Mouse (Mus musculus): ENCODE measurements around the gene Msh5. TPM values are rescaled to one million over a fixed set of nuclear protein-coding genes. Genes with fewer than 3 reads are reported as not detected.

Msh5 gene
- polyA plus RNA-seq, 1 experiment: 0.90 TPM

DNA sequence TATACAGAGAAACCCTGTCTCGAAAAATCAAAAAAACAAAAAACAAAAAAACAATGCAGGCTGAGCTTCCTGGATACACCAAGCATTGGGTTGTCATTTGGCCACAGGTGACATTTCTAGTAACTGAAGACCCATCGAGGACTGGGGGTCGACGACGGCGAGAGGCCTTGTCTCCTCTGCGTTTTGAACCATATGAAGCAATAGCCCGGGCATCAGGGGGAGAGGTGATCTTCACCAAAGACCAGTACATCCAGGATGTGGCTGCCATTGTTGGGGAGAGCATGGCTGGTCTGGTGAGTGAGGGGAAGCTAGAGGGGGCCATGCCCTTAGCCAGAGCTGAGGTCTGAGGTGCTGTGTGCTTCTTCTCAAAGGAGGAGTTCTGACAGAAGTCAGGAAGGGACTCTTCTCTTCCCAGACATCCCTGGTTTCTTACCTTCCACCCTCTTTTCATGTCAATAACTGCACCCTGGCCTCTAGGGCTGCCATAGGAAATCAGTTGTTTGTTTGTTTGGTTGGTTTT, 23.9 kb downstream of the Msh5 start:
- no peaks in the 10 kb centered on the region for H3K36me3 ChIP-seq (ENCODE audit: control insufficient read depth)
- peaks cover 2% of the 10 kb centered on the region; the same call in 1 of the 2 replicates for H3K27me3 ChIP-seq (ENCODE audit: control insufficient read depth)
- H3K4me3 ChIP-seq (replicated peaks): no peak overlapping the region
- no peaks in the 10 kb centered on the region for H3K9me3 ChIP-seq (ENCODE audit: control insufficient read depth, low read length)
- H3K4me1 ChIP-seq (ENCODE audit: control insufficient read depth): peaks cover 58% of the 10 kb centered on the region
- TF ChIP-seq TAL1 (IDR thresholded peaks at IDR 0.05; ENCODE audit: low read length): no peak
- no peak for TF ChIP-seq GATA1 (IDR thresholded peaks at IDR 0.05; ENCODE audit: low read length)

DNA sequence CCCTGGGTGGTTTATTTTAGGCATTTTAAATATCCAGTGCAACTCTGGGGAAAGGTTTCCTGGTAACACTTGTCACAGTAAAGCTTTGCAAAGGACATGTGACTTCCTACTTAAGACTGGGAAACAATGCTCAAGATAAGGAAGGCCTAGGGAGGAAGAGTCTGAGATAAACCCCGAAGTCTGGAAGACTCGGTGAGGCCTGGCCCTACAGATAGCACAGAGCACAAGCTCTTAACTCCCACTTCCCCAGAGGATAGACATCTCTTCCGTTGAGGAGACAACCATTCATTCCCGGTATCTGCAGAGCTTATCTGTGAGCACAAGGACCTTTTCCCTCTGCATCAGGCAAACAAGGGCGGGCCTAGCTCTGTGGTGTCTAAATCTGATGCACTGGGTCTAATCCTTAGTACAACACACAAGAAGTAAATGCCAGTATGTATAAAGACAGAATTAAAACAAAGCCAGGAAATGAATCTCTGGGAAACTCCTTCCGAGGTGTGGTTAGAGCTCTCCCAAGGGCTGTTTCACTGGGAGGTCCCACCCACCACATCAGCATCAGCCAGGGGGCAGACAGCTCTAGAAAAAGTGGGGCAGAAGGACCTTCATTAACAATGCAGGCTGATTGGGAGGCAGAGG, 24.6 kb downstream of the Msh5 start:
- H3K4me3 ChIP-seq (replicated peaks): no peak overlapping the region
- peaks cover 2% of the 10 kb centered on the region for H3K36me3 ChIP-seq (ENCODE audit: control insufficient read depth)
- peaks cover 56% of the 10 kb centered on the region for H3K4me1 ChIP-seq (ENCODE audit: control insufficient read depth)
- no peaks in the 10 kb centered on the region for H3K9me3 ChIP-seq (ENCODE audit: control insufficient read depth, low read length)
- peaks cover 2% of the 10 kb centered on the region; the same call in 1 of the 2 replicates for H3K27me3 ChIP-seq (ENCODE audit: control insufficient read depth)
- no peak; the same call in 2 of the 3 replicates for TF ChIP-seq TAL1 (IDR thresholded peaks at IDR 0.05; ENCODE audit: low read length)
- TF ChIP-seq GATA1 (IDR thresholded peaks at IDR 0.05; ENCODE audit: low read length): peak; percentile 63

DNA sequence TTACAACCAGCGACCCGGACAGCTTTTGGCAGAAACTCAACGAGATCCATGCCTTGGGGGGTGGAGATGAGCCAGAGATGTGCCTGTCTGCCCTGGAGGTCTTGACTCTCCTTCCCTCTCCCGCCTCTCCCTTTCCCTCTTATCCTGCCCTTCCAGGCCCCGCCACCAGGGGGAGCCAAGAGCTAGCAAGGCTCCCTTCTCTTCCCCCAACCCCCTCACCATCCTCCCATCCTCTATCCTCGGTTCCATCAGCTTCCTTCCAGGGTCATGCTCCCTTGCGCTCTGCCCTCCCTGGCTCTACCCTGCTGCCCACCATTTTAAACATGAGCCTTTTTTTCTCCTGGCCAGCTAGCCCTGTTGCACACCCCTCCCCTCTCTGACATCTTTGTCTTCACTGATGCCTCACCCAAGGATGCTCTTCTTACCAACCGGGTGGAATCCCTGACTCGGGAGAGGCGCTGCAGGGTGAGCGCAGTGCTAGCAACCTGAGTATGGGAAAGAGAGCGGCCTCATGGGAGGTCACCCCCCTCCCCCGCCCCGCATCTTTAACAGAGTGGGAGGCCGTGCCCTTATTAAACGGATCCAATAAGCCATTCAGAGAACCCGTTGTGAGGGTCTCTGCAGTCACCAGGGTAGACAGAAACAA, 25.3 kb downstream of the Msh5 start:
- peaks cover 62% of the 10 kb centered on the region for H3K4me1 ChIP-seq (ENCODE audit: control insufficient read depth)
- peaks cover 2% of the 10 kb centered on the region; the same call in 1 of the 2 replicates for H3K27me3 ChIP-seq (ENCODE audit: control insufficient read depth)
- peaks cover 9% of the 10 kb centered on the region for H3K36me3 ChIP-seq (ENCODE audit: control insufficient read depth)
- no peak for TF ChIP-seq GATA1 (IDR thresholded peaks at IDR 0.05; ENCODE audit: low read length)
- no peak for TF ChIP-seq TAL1 (IDR thresholded peaks at IDR 0.05; ENCODE audit: low read length)
- H3K9me3 ChIP-seq (ENCODE audit: control insufficient read depth, low read length): no peaks in the 10 kb centered on the region
- H3K4me3 ChIP-seq (replicated peaks): peak overlapping the region; percentile 24

DNA sequence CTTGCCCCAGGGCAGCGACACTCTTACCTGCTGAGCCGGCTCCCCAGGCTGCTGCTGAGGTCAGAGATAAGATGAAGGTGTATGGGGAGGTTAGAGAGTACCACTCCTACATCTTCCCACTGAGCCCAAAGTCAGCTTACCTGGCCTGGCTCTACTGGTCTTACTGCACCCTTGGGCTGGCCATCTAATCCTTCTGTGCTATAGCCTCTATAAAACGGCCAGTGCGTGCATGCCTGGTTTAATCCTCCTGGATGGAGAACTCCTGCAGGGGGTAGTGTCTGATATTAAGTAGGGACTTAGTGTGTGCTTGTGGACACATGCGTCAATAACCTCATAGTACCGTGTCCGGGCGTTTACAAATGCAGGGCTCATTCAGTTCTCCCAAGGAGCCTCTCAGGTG, 26.0 kb downstream of the Msh5 start:
- peaks cover 16% of the 10 kb centered on the region for H3K36me3 ChIP-seq (ENCODE audit: control insufficient read depth)
- no peaks in the 10 kb centered on the region for H3K9me3 ChIP-seq (ENCODE audit: control insufficient read depth, low read length)
- H3K4me1 ChIP-seq (ENCODE audit: control insufficient read depth): peaks cover 63% of the 10 kb centered on the region
- H3K27me3 ChIP-seq (ENCODE audit: control insufficient read depth): peaks cover 2% of the 10 kb centered on the region; the same call in 1 of the 2 replicates
- TF ChIP-seq TAL1 (IDR thresholded peaks at IDR 0.05; ENCODE audit: low read length): no peak
- no peak for TF ChIP-seq GATA1 (IDR thresholded peaks at IDR 0.05; ENCODE audit: low read length)
- H3K4me3 ChIP-seq (replicated peaks): no peak overlapping the region

DNA sequence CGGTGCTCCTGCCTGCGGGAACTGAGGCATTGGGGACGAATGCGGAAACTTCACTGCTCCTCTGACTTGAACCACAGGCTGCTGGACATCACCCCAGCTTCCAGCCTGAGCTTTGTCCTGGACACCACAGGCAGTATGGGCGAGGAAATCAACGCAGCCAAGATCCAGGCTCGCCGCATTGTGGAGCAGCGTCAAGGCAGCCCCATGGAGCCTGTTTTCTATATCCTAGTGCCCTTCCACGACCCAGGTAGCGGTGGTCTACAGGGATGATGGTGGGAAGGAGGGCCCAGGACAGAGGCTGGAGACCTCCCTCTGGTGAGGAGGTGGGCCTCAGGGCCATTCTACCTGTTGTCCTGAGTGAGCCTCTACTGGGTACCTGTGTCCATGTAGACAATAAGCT, 26.7 kb downstream of the Msh5 start:
- Histone ChIP-seq H3K4me3 (replicated peaks) (no peak overlapping the region), H3K27me3 (ENCODE audit: control insufficient read depth) (peaks cover 2% of the 10 kb centered on the region; the same call in 1 of the 2 replicates), H3K4me1 (ENCODE audit: control insufficient read depth) (peaks cover 63% of the 10 kb centered on the region), H3K36me3 (ENCODE audit: control insufficient read depth) (peaks cover 23% of the 10 kb centered on the region), H3K9me3 (ENCODE audit: control insufficient read depth, low read length) (no peaks in the 10 kb centered on the region)
- TF ChIP-seq TAL1 (IDR thresholded peaks at IDR 0.05; ENCODE audit: low read length) (no peak), GATA1 (IDR thresholded peaks at IDR 0.05; ENCODE audit: low read length) (no peak)

DNA sequence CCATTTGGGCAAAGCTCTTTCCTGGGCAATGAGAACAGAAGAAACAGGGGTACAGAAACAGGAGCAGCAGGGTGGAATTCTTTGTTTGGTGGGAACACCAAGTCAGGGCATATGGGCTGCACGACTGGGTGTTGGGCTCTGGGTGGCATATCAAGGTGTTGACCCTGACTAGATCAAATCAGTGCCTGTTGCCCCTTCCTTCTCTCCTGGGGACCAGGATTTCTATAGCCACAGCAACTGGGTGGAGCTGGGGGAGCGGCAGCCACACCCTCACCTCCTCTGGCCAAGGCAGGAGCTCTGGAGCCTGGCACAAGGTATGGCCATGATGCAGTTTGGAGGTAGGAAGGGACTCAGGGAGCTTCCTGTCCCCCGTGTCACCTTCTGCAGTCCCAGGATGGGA, 28.4 kb downstream of the Msh5 start:
- Histone ChIP-seq H3K4me1 (ENCODE audit: control insufficient read depth) (peaks cover 52% of the 10 kb centered on the region), H3K36me3 (ENCODE audit: control insufficient read depth) (peaks cover 40% of the 10 kb centered on the region), H3K27me3 (ENCODE audit: control insufficient read depth) (no peaks in the 10 kb centered on the region), H3K4me3 (replicated peaks) (no peak overlapping the region), H3K9me3 (ENCODE audit: control insufficient read depth, low read length) (no peaks in the 10 kb centered on the region)
- TF ChIP-seq GATA1 (IDR thresholded peaks at IDR 0.05; ENCODE audit: low read length) (no peak), TAL1 (IDR thresholded peaks at IDR 0.05; ENCODE audit: low read length) (no peak)

DNA sequence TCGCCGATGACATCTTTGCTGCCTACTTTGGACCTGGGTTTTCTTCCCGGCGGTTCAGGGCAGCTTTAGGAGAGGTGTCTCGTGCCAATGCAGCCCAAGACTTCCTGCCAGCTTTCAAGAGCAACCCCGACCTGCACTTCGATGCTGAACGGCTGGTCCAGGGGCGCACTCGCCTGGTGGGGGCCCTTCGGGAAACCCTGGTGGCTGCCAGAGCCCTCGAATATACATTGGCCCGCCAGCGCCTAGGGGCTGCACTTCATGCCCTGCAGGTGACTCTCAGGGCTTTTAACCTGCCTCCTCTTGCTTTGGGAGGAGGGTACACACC, 28.9 kb downstream of the Msh5 start:
- H3K36me3 ChIP-seq (ENCODE audit: control insufficient read depth): peaks cover 45% of the 10 kb centered on the region
- no peak for TF ChIP-seq GATA1 (IDR thresholded peaks at IDR 0.05; ENCODE audit: low read length)
- no peak for TF ChIP-seq TAL1 (IDR thresholded peaks at IDR 0.05; ENCODE audit: low read length)

DNA sequence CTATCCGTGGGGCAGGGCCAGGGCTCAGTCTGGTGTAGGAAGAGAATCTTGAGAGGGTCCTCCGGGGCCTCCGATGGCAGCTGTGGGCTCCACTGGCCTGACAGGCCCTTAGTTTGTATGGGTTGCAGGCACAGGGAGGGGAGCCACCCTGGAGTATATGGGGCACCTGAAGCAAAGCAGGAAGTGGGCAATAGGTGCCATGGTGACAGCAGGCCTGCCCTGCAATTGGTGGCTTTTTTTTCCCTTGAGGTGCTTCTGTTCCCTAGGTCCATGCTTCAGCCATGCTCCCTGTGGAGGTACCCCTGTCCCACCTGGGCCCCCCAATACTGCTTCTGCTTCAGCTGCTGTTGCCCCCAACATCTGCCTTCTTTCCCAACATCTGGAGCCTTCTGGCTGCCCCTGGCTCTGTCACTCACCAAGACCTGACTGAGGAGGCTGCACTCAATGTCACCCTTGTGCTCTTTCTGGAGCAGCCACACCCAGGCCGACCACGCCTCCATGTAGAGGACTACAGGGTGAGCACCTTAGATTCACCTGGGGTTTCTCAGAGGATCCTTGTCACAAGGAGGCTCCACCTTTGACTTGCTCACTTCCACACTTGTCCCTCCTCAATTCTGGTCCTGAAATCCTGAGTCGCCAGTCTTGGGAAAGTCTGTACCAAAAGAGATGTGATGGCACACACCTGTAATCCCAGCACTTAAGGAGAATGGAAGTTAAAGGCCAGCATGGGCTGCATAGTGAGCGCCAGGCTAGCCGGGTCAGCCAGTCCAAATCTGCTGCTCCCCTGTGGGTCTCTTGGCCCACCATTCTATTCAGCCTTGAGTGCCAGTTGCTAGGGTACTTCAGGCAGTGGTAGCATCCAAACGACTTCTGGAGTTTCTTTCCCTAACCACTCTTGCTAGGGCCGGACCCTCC, 29.5 kb downstream of the Msh5 start:
- peaks cover 51% of the 10 kb centered on the region for H3K36me3 ChIP-seq (ENCODE audit: control insufficient read depth)
- no peaks in the 10 kb centered on the region for H3K9me3 ChIP-seq (ENCODE audit: control insufficient read depth, low read length)
- H3K27me3 ChIP-seq (ENCODE audit: control insufficient read depth): no peaks in the 10 kb centered on the region
- H3K4me3 ChIP-seq (replicated peaks): no peak overlapping the region
- TF ChIP-seq GATA1 (IDR thresholded peaks at IDR 0.05; ENCODE audit: low read length): no peak
- peaks cover 41% of the 10 kb centered on the region for H3K4me1 ChIP-seq (ENCODE audit: control insufficient read depth)

More for the DNA sequence above, 28.9 kb downstream of the Msh5 start:
- peaks cover 47% of the 10 kb centered on the region for H3K4me1 ChIP-seq (ENCODE audit: control insufficient read depth)
- no peaks in the 10 kb centered on the region for H3K27me3 ChIP-seq (ENCODE audit: control insufficient read depth)
- no peaks in the 10 kb centered on the region for H3K9me3 ChIP-seq (ENCODE audit: control insufficient read depth, low read length)
- H3K4me3 ChIP-seq (replicated peaks): no peak overlapping the region

DNA sequence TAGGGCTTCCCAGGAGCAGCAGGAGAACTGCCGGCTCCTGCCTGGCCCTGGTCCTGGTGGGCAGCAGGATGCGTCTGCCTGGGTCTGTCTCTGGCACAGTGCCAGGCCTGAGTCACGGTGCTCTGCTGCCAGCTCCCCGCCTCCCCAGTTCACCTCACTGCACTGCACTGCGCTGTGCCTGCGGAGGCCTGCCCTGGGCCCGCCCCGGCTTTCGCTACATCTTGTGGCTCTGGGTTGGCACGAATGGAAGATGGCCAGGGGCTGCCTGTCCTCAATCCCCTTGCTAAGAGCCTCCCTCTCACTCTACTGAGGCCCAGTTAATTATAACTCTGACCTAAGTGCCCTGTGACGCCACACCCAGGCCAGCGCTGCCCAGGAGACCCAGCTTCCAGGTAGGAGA, 30.2 kb downstream of the Msh5 start, which contains the start of gene Vwa7:
Gene Vwa7, plus strand, starts transcription at position 204 of the 400 bp plus-strand sequence.
- TF ChIP-seq TAL1 (IDR thresholded peaks at IDR 0.05; ENCODE audit: low read length) (no peak), GATA1 (IDR thresholded peaks at IDR 0.05; ENCODE audit: low read length) (no peak)
- Histone ChIP-seq H3K4me3 (replicated peaks) (no peak within 1 kb of the TSS), H3K9me3 (ENCODE audit: control insufficient read depth, low read length) (no peaks in the 10 kb centered on the region), H3K27me3 (ENCODE audit: control insufficient read depth) (no peaks in the 10 kb centered on the region), H3K4me1 (ENCODE audit: control insufficient read depth) (peaks cover 34% of the 10 kb centered on the region), H3K36me3 (ENCODE audit: control insufficient read depth) (peaks cover 58% of the 10 kb centered on the region)

Data from erythroblast, embryonic 14.5 days (primary cell).